Mouse (Mus musculus): ENCODE results near the gene Phc2. TPM values are rescaled to one million over a fixed set of nuclear protein-coding genes. Genes with fewer than 3 reads are reported as not detected.

The Phc2 gene
- total and polyA plus RNA-seq, 3 experiments = 23.7 to 65.5 TPM; not detected in 1

DNA sequence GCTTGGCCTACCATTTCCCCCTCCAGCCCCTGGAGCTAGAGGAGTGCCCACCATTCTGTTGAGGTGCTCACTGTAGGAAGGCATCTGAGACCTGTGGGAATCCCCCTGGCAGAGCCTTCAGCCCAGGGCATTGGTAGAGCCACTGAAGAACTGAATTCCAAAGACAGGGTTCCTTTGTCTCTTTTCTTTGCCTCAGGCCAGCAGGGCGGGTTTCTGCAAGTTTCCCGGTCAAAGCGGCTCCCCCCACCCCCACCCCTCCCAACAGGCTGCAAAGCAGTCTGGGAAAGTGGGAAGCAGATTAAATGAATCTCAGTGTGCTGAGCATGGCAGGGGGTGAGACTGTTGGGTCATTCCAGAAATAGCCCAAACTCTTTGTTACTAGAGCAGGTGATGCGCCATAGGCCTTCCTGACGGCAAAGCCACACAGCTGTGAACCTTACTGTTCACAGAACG lies 82.7 kb downstream of the Phc2 start:
- H3K79me2 ChIP-seq (ENCODE audit: control insufficient read depth, insufficient read depth, low read length, poor library complexity) = peaks cover 3% of the 10 kb centered on the region; the same call in 1 of the 2 replicates
- H3K9me3 ChIP-seq (replicated peaks; ENCODE audit: insufficient read depth, low read length) = no peaks in the 10 kb centered on the region
- peaks cover 2% of the 10 kb centered on the region in 2 experiments; a peak in 3 of 4 replicates for H3K36me3 ChIP-seq (ENCODE audit: control insufficient read depth in 1 of 2, insufficient read depth in 2 of 2, low read length in 2 of 2)
- H3K9ac ChIP-seq (ENCODE audit: control insufficient read depth, low read depth, low read length, poor library complexity, severe bottlenecking) = no peak overlapping the region
- DNase-seq (ENCODE audit: low read depth, low spot score) = no peak
- no peak overlapping the region for H3K4me3 ChIP-seq (ENCODE audit: control insufficient read depth in 1 of 2, insufficient read depth in 1 of 2, low read depth in 2 of 2, low read length in 2 of 2)
- H3K27me3 ChIP-seq (ENCODE audit: control insufficient read depth in 1 of 2, insufficient read depth in 2 of 2, low read length in 2 of 2) = no peaks in the 10 kb centered on the region
- H3K27ac ChIP-seq (ENCODE audit: control insufficient read depth, low read depth, low read length) = no peak overlapping the region
- peaks cover 0 to 3% of the 10 kb centered on the region in 2 experiments; a peak in 1 of 4 replicates for H3K4me1 ChIP-seq (ENCODE audit: control insufficient read depth in 1 of 2, insufficient read depth in 2 of 2, low read length in 2 of 2)
- no peak for TF ChIP-seq HCFC1 (IDR thresholded peaks at IDR 0.05; ENCODE audit: low read depth, low read length)
- no peak for TF ChIP-seq MEF2A (IDR thresholded peaks at IDR 0.05; ENCODE audit: extremely low read depth, insufficient replicate concordance, low read depth, low read length, poor library complexity, severe bottlenecking)

DNA sequence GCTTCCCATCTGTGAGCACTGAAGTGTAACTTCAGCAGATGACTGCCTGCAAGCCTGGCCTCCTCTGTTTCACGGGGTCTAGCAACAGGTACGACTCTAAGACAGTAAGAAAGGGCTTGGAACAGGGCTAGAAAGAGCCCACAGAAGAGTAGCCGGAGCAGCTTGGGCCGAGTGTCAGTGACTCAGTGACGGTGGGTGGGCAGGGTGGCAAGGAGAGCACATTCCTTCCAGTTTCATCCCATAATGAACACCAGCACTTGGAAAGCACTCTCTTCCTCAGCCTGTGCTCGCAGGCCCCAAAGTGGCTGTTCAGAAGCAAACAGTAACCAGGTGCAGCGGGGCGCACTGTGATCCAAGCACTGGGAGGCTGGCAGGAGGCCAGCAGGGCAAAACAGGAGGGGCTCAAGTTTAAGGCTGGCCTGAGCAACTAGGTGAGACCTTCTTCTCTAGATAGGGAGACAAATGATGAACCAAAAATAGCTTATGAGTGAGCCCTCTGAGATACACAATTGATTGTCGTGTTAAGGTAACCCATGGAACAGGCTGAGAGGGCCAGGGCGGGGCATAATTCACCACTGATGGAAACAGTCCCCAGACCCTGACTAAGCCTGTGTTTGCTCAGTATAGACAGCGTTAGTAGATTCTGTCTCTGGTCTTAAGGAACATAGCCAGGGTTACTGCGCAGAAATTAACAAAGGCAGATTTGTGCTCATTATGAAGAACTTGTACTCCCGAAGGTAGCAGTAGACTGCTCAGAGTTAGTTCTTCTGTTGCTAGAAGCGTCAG lies 83.5 kb downstream of the Phc2 start:
- peaks cover 0 to 3% of the 10 kb centered on the region in 2 experiments; a peak in 1 of 4 replicates for H3K4me1 ChIP-seq (ENCODE audit: control insufficient read depth in 1 of 2, insufficient read depth in 2 of 2, low read length in 2 of 2)
- peaks cover 2% of the 10 kb centered on the region in 2 experiments; a peak in 2 of 4 replicates for H3K36me3 ChIP-seq (ENCODE audit: control insufficient read depth in 1 of 2, insufficient read depth in 2 of 2, low read length in 2 of 2)
- TF ChIP-seq ZKSCAN1 (IDR thresholded peaks at IDR 0.05; ENCODE audit: low read depth, low read length) = no peak
- no peak for TF ChIP-seq USF1 (IDR thresholded peaks at IDR 0.05; ENCODE audit: low read depth, low read length)
- TF ChIP-seq MAFK (IDR thresholded peaks at IDR 0.05; ENCODE audit: borderline replicate concordance, low read depth, low read length) = no peak
- no peak for TF ChIP-seq UBTF (IDR thresholded peaks at IDR 0.05; ENCODE audit: borderline replicate concordance, insufficient read depth, low read depth, low read length)
- no peak for TF ChIP-seq ELF1 (IDR thresholded peaks at IDR 0.05; ENCODE audit: low read depth, low read length)
- no peak for TF ChIP-seq ZNF384 (IDR thresholded peaks at IDR 0.05; ENCODE audit: low read depth, low read length)
- TF ChIP-seq TBP (IDR thresholded peaks at IDR 0.05; ENCODE audit: low read depth, low read length) = no peak
- TF ChIP-seq POLR2AphosphoS5 (IDR thresholded peaks at IDR 0.05; ENCODE audit: borderline replicate concordance, low read depth, low read length) = no peak
- no peak for TF ChIP-seq SIN3A (IDR thresholded peaks at IDR 0.05; ENCODE audit: low read length)
- TF ChIP-seq CTCF (IDR thresholded peaks at IDR 0.05 in 2 of 3, conservative IDR thresholded peaks at IDR 0.05 in 1 of 3; ENCODE audit: control insufficient read depth in 1 of 3, insufficient read depth in 1 of 3, low read depth in 2 of 3, low read length in 3 of 3, poor library complexity in 1 of 3, severe bottlenecking in 1 of 3) = no peak
- no peak for TF ChIP-seq JUND (IDR thresholded peaks at IDR 0.05; ENCODE audit: low read depth, low read length)
- DNase-seq (ENCODE audit: low read depth, low spot score) = no peak
- no peak overlapping the region for H3K4me3 ChIP-seq (ENCODE audit: control insufficient read depth in 1 of 2, insufficient read depth in 1 of 2, low read depth in 2 of 2, low read length in 2 of 2)
- no peak overlapping the region for H3K27ac ChIP-seq (ENCODE audit: control insufficient read depth, low read depth, low read length)
- no peaks in the 10 kb centered on the region for H3K27me3 ChIP-seq (ENCODE audit: control insufficient read depth in 1 of 2, insufficient read depth in 2 of 2, low read length in 2 of 2)
- no peaks in the 10 kb centered on the region for H3K9me3 ChIP-seq (replicated peaks; ENCODE audit: insufficient read depth, low read length)
- H3K79me2 ChIP-seq (ENCODE audit: control insufficient read depth, insufficient read depth, low read length, poor library complexity) = peaks cover 1% of the 10 kb centered on the region; the same call in 1 of the 2 replicates
- no peak overlapping the region for H3K9ac ChIP-seq (ENCODE audit: control insufficient read depth, low read depth, low read length, poor library complexity, severe bottlenecking)

Measured in MEL (cell line).